Mouse (Mus musculus) heart, adult 2 months (tissue): ENCODE measurements around the gene Hba-x. TPM values are rescaled to one million over a fixed set of nuclear protein-coding genes. Genes with fewer than 3 reads are reported as not detected.

Source experiments
- DNase-seq, 2 experiments: peaks; one replicate each; pipeline ENCODE4 v3.0.0; 2021
- H3K27ac ChIP-seq: fragments of 200-600 bp; 2 replicates; pipeline ENCODE4 v1.8.1; 2022
- H3K27me3 ChIP-seq: fragments of 200-500 bp; 2 replicates; pipeline ENCODE4 v1.6.1; 2012; ENCODE audit warnings: mild to moderate bottlenecking, low read length, inconsistent platforms, mixed read lengths; ENCODE audit not compliant: control insufficient read depth, insufficient read depth
- H3K36me3 ChIP-seq: fragments of 200-500 bp; 2 replicates; pipeline ENCODE4 v1.6.1; 2012; ENCODE audit warnings: low read length, inconsistent platforms; ENCODE audit not compliant: control insufficient read depth, insufficient read depth
- H3K4me1 ChIP-seq: fragments of 200-500 bp; 2 replicates; pipeline ENCODE4 v1.6.1; 2011; ENCODE audit warnings: low read length; ENCODE audit not compliant: control insufficient read depth, insufficient read depth
- H3K4me3 ChIP-seq: fragments of 200-600 bp; 2 replicates; pipeline ENCODE4 v1.8.1; 2022
- H3K79me2 ChIP-seq: fragments of 200-500 bp; replicated peaks from 2 replicates; pipeline ENCODE4 v1.6.1; 2012; ENCODE audit warnings: mild to moderate bottlenecking, inconsistent platforms, low read length, moderate library complexity, mixed read lengths; ENCODE audit not compliant: control insufficient read depth, insufficient read depth
- H3K9ac ChIP-seq: fragments of 200-500 bp; 2 replicates; pipeline ENCODE4 v1.6.1; 2012; ENCODE audit warnings: low read depth, mild to moderate bottlenecking, control low read depth, inconsistent platforms, low read length, mixed read lengths
- CTCF ChIP-seq: fragments of 200-600 bp; IDR thresholded peaks from 2 replicates; pipeline ENCODE4 v1.8.1; 2022; ENCODE audit warnings: antibody characterized with exemption, mild to moderate bottlenecking, moderate library complexity
- EP300 ChIP-seq: fragments of 200-500 bp; IDR thresholded peaks from 2 replicates; pipeline ENCODE4 v1.6.1; 2011; ENCODE audit warnings: low read depth, low read length, control low read depth; ENCODE audit not compliant: insufficient read depth
- POLR2A ChIP-seq: fragments of 200-500 bp; IDR thresholded peaks from 2 replicates; pipeline ENCODE4 v1.6.1; 2011; ENCODE audit warnings: mild to moderate bottlenecking, low read depth, low read length, control low read depth; ENCODE audit not compliant: insufficient read depth
- WGBS: fragments of 180-500 bp; shearing (Covaris S2); methylation state at CpG from one replicate; pipeline ENCODE4 v1.1.7; 2018; 5-methylcytosine and 5-hydroxymethylcytosine counted together
- intact Hi-C: fragments of 180-260 bp; cut with DNase I; formaldehyde crosslinking; loops from one replicate; pipeline ENCODE4 v1.15.1; 2025
- polyA plus RNA-seq: library from polyadenylated mRNA; depleted of rRNA; stranded (reverse); fragments of >200 nt; gene quantifications from 2 replicates; pipeline ENCODE4 v1.2.3, GENCODE M21; 2012
- total RNA-seq, 2 experiments: library from RNA; stranded (reverse); gene quantifications; 2 replicates each; pipeline ENCODE4 v1.2.3; 2021

The Hba-x gene
- total and polyA plus RNA-seq, 3 experiments: not detected

DNA sequence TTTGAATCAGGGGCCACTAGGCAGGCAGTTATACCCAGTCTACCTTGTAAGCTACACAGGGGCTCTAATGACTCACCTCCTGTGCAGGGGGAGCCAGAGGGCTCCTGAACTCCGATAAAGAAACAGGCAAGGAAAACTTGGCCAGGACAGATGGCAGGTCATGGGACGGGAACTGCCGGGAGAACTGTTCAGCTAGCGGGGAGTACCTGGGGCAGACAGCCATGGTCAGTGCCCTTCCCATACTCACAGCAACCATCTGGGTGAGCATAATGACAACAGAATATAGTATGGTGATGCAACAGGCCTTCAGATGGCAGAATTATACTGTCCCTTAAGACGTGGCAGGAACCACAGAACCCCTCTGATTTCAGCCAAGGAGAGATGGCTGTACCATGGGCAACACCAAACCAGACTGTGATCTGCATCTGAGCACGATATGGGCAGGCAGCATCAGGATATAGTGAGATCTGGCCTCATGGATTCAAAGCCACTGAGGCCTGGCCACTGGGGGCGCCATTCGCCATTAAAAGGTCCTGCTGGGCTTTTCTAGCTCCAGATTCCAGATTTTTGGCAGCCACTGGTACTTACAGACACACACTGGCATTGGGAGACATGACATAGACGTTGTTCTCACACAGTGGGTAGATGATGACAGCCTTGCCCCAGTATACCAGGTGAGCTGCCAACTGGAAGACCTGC lies 39.3 kb upstream of the Hba-x start:
- Histone ChIP-seq H3K27me3 (no peaks in the 10 kb centered on the region), H3K9ac (no peak overlapping the region), H3K4me1 (peaks cover 6% of the 10 kb centered on the region), H3K79me2 (no peaks in the 10 kb centered on the region), H3K36me3 (no peaks in the 10 kb centered on the region), H3K27ac (no peak overlapping the region), H3K4me3 (no peak overlapping the region)
- no peak for TF ChIP-seq EP300
- peak; percentile 82 for TF ChIP-seq CTCF
- TF ChIP-seq POLR2A: no peak
- intact Hi-C loops: loop anchor here (5.0 kb wide), 1 partner anchor 50 kb away; the partner anchor contains the start of gene Hbq1b
- DNase-seq: peak; percentile 48 to 69
- WGBS: 50% methylated on average over 9 of the region's 9 CpGs

DNA sequence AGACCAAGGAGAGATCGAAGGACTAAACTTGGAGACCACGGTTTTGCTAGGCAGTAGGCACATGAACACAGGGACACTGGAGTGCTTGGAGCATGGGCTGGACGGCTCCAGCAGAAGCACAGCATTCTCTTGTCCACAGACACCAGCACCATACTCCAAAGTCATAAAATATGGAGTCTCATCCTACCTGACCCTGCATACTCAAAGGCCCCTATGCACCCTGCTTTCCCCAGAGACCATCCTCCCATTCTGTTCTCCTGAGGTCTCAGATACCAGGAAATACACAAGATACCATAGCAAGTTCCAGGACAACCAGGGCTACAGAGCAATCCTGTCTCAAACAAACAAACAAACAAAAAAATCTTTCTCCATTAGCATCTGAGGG lies 38.8 kb upstream of the Hba-x start:
- no peak for TF ChIP-seq CTCF
- no peak for TF ChIP-seq POLR2A
- no peak for TF ChIP-seq EP300
- Histone ChIP-seq H3K79me2 (no peaks in the 10 kb centered on the region), H3K9ac (no peak overlapping the region), H3K4me3 (no peak overlapping the region), H3K27ac (no peak overlapping the region), H3K4me1 (peaks cover 6% of the 10 kb centered on the region), H3K36me3 (no peaks in the 10 kb centered on the region), H3K27me3 (no peaks in the 10 kb centered on the region)
- 84% methylated on average over 3 of the region's 3 CpGs for WGBS
- intact Hi-C loops: loop anchor here (5.0 kb wide), 1 partner anchor 50 kb away; the partner anchor contains the start of gene Hbq1b
- no peak for DNase-seq

DNA sequence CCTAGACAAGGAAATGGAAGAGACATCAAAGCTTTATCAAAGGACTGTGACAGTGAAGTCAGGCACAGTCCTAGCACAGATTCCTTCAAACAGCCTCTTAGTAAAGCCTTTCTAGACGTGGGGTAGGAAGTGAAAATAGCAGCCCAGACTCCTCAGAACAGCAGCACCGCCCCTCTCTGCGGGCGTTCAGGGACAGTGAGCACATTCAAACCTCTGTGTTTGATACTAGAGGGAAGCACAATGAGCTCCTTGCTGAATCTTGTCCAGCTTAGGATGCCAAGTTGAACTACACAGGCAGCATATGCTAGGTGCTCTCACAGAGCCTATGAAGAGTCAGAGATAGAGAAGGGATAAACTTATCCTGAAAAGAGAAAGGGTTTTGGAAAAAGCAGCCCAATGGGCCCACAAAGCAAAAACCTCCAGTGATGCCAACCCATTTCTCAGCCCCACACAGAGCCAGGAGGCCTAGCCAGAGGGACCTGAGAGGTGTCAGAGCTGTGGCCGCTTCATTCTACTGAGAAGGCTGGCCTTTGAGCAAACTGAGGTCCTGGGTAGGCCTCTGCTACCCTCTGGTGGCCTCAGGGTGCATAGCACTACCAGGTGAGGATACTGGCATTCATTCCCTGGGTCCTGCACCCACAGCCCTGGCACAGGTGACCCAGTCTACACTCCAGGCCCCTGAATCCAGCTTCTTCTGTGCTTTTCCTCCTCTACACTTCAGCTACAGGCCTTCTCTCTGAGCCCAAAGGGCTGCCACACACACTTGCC lies 37.9 kb upstream of the Hba-x start:
- H3K9ac ChIP-seq: no peak overlapping the region
- TF ChIP-seq EP300 (peak; percentile 95), CTCF (no peak), POLR2A (no peak)
- peaks cover 8% of the 10 kb centered on the region for H3K4me1 ChIP-seq
- intact Hi-C loops: loop anchor here (1.0 to 5.0 kb wide), 3 partner anchors 21 to 56 kb away; partner anchors contain the start of gene Hbq1b
- H3K27ac ChIP-seq: no peak overlapping the region
- peak; percentile 72 to 83 for DNase-seq
- H3K27me3 ChIP-seq: no peaks in the 10 kb centered on the region
- no peak overlapping the region for H3K4me3 ChIP-seq
- no peaks in the 10 kb centered on the region for H3K36me3 ChIP-seq
- 52% methylated on average over 5 of the region's 5 CpGs for WGBS
- no peaks in the 10 kb centered on the region for H3K79me2 ChIP-seq

DNA sequence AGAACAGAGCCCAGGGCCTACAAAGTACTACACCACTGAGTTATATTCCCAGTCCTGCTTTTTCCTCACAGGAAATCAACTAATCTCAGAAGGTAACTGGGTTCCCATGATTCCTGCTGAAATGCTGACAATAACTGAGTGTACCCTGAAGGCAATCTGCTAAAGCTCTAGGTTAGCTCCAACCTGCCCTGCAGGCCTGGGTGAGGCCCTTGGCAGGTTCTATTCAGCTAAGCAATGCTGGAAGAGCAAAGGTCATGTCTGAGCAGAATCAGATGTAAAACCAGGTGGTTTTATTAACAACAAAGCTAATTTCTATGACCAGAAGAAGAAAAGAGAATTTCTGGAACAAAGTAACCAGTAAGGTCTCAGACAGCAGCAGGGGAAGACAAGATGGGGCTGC lies 34.8 kb upstream of the Hba-x start:
- no peaks in the 10 kb centered on the region for H3K79me2 ChIP-seq
- H3K4me3 ChIP-seq: no peak overlapping the region
- DNase-seq: no peak
- no peaks in the 10 kb centered on the region for H3K27me3 ChIP-seq
- intact Hi-C loops: no loop called here
- no peak for TF ChIP-seq CTCF
- TF ChIP-seq POLR2A: no peak
- no peak for TF ChIP-seq EP300
- H3K36me3 ChIP-seq: no peaks in the 10 kb centered on the region
- no peak overlapping the region for H3K27ac ChIP-seq
- H3K9ac ChIP-seq: no peak overlapping the region
- peaks cover 12% of the 10 kb centered on the region for H3K4me1 ChIP-seq

DNA sequence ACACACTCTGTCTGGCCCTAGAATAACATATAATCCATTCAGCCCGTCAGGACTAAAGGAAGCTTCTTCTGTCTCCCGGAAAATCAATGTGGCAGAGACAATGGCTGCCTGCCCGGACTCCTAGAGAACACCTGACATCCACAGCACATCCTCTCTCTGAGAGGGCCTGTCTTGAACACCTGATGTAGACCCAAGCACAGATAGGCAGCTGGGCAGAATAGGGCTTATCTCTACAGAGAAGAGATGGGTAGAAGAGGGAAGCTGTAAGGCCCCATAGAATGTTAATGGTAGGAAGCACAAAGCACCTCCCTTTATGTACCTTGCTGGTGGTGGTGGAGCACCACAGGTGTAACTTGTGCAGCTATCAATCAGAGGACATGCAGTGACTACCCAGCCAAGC lies 34.0 kb upstream of the Hba-x start:
- TF ChIP-seq CTCF (no peak), EP300 (no peak), POLR2A (no peak)

More for the DNA sequence above, 34.0 kb upstream of the Hba-x start:
- intact Hi-C loops: no loop called here
- Histone ChIP-seq H3K27me3 (no peaks in the 10 kb centered on the region), H3K4me1 (peaks cover 9% of the 10 kb centered on the region), H3K9ac (no peak overlapping the region), H3K36me3 (no peaks in the 10 kb centered on the region), H3K27ac (no peak overlapping the region), H3K4me3 (no peak overlapping the region), H3K79me2 (no peaks in the 10 kb centered on the region)
- 81% methylated on average over 3 of the region's 3 CpGs for WGBS
- no peak for DNase-seq
